Mouse (Mus musculus) E14TG2a.4 (cell line): ENCODE data around the gene Tedc1.
A peak's percentile ranks its signal among the peaks of the same experiment; 100 is the strongest.

ENCODE experiments used
- H3K27me3 ChIP-seq: 2 replicates; pipeline ENCODE4 v1.6.1; 2014; ENCODE audit warnings: low read length, control low read depth; ENCODE audit not compliant: insufficient read depth
- H3K36me3 ChIP-seq: 2 replicates; pipeline ENCODE4 v1.6.1; 2014; ENCODE audit warnings: low read length, control low read depth; ENCODE audit not compliant: insufficient read depth
- H3K4me1 ChIP-seq: replicated peaks from 2 replicates; pipeline ENCODE4 v1.6.1; 2014; ENCODE audit warnings: low read depth, low read length, control low read depth
- H3K4me3 ChIP-seq: replicated peaks from 2 replicates; pipeline ENCODE4 v1.5.1; 2014; ENCODE audit warnings: mild to moderate bottlenecking, low read length
- H3K9me3 ChIP-seq: 2 replicates; pipeline ENCODE4 v1.6.1; 2014; ENCODE audit warnings: low read length, control low read depth
- CTCF ChIP-seq: conservative IDR thresholded peaks from 2 replicates; pipeline ENCODE4 v1.5.1; 2014; ENCODE audit warnings: low read length
- NANOG ChIP-seq: IDR thresholded peaks from 2 replicates; pipeline ENCODE4 v1.6.1; 2014; ENCODE audit warnings: borderline replicate concordance, low read length, mixed read lengths
- POU5F1 ChIP-seq: IDR thresholded peaks from 2 replicates; pipeline ENCODE4 v1.6.1; 2014; ENCODE audit warnings: low read length, borderline replicate concordance

The Tedc1 gene

DNA sequence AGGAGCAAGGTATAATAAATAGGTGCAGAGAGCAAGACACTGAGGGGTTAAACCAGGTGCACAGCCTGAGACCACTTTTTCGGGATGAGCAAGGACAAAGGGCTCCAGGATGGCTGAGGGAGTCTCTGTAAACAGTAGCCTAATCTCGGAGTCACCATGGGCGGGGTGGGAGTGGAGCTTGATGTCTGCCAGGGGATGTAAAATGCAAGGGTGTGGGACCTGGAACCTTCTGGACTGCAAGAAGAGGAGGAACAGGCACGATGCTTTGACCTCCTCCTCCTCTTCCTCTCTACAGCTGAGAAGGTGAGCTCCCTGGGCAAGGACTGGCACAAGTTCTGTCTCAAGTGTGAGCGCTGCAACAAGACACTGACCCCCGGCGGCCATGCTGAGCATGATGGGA lies 13.1 kb upstream of the Tedc1 start:
- H3K4me3 ChIP-seq, result peak overlapping the region; percentile 90
- no peak for TF ChIP-seq POU5F1
- TF ChIP-seq NANOG, result no peak
- no peak for TF ChIP-seq CTCF
- no peaks in the 10 kb centered on the region for H3K9me3 ChIP-seq
- H3K27me3 ChIP-seq, result peaks cover 31% of the 10 kb centered on the region
- peaks cover 43% of the 10 kb centered on the region for H3K36me3 ChIP-seq
- H3K4me1 ChIP-seq, result peaks cover 90% of the 10 kb centered on the region

DNA sequence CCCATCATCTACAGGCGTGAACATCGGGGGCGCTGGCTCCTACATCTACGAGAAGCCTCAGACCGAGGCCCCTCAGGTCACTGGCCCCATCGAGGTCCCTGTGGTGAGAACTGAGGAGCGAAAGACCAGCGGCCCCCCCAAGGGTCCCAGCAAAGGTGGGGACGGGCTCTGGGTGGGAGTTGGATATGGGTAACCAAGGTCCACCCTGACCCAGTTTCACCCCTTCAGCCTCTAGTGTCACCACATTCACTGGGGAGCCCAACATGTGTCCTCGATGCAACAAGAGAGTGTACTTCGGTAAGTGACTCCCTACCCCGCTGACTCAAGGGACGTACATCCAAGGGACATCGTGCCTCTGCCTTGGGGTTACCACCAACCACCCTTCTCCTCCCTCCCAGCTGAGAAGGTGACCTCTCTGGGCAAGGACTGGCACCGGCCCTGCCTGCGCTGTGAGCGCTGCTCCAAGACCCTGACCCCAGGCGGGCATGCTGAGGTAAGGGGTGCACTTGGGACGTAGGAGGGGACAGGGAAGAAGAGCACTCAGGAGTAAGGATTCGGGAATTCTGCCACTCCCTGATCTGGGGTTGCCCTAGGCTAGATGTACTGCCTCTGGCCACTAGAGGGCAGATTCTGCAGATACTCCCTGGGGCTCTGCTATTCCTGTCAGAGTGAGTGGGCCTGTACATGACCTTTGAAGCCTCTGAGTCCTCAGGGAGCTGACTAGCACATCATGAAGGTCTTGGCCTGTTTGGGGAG lies 12.0 kb upstream of the Tedc1 start:
- Histone ChIP-seq H3K9me3 (no peaks in the 10 kb centered on the region), H3K4me3 (peak overlapping the region; percentile 39; the same call in 1 of the 2 replicates), H3K36me3 (peaks cover 33% of the 10 kb centered on the region), H3K27me3 (peaks cover 32% of the 10 kb centered on the region), H3K4me1 (peaks cover 92% of the 10 kb centered on the region)
- TF ChIP-seq CTCF (peak; percentile 94), POU5F1 (no peak), NANOG (no peak)

GRCm38 (mm10) chr12:113144886-113145285 lies 11.3 kb upstream of the Tedc1 start:
- H3K36me3 ChIP-seq, result peaks cover 33% of the 10 kb centered on the region
- no peaks in the 10 kb centered on the region for H3K9me3 ChIP-seq
- peaks cover 92% of the 10 kb centered on the region for H3K4me1 ChIP-seq
- H3K4me3 ChIP-seq, result no peak overlapping the region
- H3K27me3 ChIP-seq, result peaks cover 38% of the 10 kb centered on the region
- TF ChIP-seq CTCF (no peak), POU5F1 (no peak), NANOG (no peak)

- TF ChIP-seq POU5F1, result no peak
- TF ChIP-seq NANOG, result no peak
- TF ChIP-seq CTCF, result no peak
- H3K27me3 ChIP-seq, result peaks cover 43% of the 10 kb centered on the region
- H3K9me3 ChIP-seq, result no peaks in the 10 kb centered on the region
- H3K4me1 ChIP-seq, result peaks cover 99% of the 10 kb centered on the region
- peaks cover 33% of the 10 kb centered on the region for H3K36me3 ChIP-seq
- no peak overlapping the region for H3K4me3 ChIP-seq
Measured at GRCm38 (mm10) chr12:113145591-113145990, 10.6 kb upstream of the Tedc1 start.

- H3K36me3 ChIP-seq, result peaks cover 33% of the 10 kb centered on the region
- no peaks in the 10 kb centered on the region for H3K9me3 ChIP-seq
- peaks cover 99% of the 10 kb centered on the region for H3K4me1 ChIP-seq
- H3K4me3 ChIP-seq, result peak within 1 kb of the TSS; percentile 72
- TF ChIP-seq POU5F1, result no peak
- TF ChIP-seq NANOG, result no peak
- TF ChIP-seq CTCF, result peak; percentile 100
- peaks cover 43% of the 10 kb centered on the region for H3K27me3 ChIP-seq
Measured at GRCm38 (mm10) chr12:113146112-113147057, 9.8 kb upstream of the Tedc1 start, which contains the start of gene Crip1. Gene Crip1, plus strand, starts transcription at chr12:113146316.

- Histone ChIP-seq H3K36me3 (peaks cover 28% of the 10 kb centered on the region), H3K9me3 (no peaks in the 10 kb centered on the region), H3K27me3 (peaks cover 38% of the 10 kb centered on the region), H3K4me1 (peaks cover 99% of the 10 kb centered on the region), H3K4me3 (peak overlapping the region; percentile 72)
- TF ChIP-seq POU5F1 (no peak), CTCF (no peak)
Measured at GRCm38 (mm10) chr12:113147481-113147880, 8.7 kb upstream of the Tedc1 start.

GRCm38 (mm10) chr12:113148381-113149035 lies 7.7 kb upstream of the Tedc1 start:
- peaks cover 30% of the 10 kb centered on the region for H3K36me3 ChIP-seq
- no peaks in the 10 kb centered on the region for H3K9me3 ChIP-seq
- peak; percentile 36 for TF ChIP-seq CTCF
- no peak for TF ChIP-seq NANOG
- peaks cover 99% of the 10 kb centered on the region for H3K4me1 ChIP-seq
- peaks cover 39% of the 10 kb centered on the region for H3K27me3 ChIP-seq
- peak overlapping the region; percentile 45 for H3K4me3 ChIP-seq

GRCm38 (mm10) chr12:113149341-113149740 lies 6.9 kb upstream of the Tedc1 start:
- TF ChIP-seq POU5F1 (no peak), NANOG (no peak), CTCF (no peak)
- H3K4me1 ChIP-seq, result peaks cover 99% of the 10 kb centered on the region
- H3K9me3 ChIP-seq, result no peaks in the 10 kb centered on the region

More at GRCm38 (mm10) chr12:113149341-113149740, 6.9 kb upstream of the Tedc1 start:
- H3K27me3 ChIP-seq, result peaks cover 46% of the 10 kb centered on the region
- H3K4me3 ChIP-seq, result 0 out of 2 replicates have a peak overlapping the region, but pooled peaks have one; percentile 45
- peaks cover 30% of the 10 kb centered on the region for H3K36me3 ChIP-seq
